Mouse (Mus musculus): ENCODE measurements around the gene Prf1.

Gene Prf1

GRCm38 (mm10) chr10:61290016-61290415 is 7.6 kb upstream of the Prf1 start:
- no peak for DNase-seq (ENCODE audit: low read depth, low spot score)

DNA sequence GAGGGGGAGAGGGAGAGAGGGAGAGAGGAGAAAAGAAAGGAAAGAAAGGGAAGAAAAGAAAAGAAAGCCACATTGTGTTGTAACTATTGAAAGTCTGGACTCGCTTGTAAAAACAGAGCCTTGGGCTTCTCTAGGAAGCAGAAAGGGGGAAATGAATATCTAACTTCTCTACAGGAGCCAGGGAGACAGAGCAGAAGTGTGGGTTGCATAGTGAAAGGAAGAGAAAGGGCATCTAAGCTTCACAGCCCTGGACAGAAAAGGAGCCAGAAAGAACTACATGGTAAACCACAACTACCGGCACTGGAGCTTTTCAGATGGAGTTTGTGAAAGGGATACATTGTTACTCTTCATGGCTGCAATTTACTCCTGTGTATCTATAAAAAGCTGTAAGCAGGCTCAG is 7.2 kb upstream of the Prf1 start:
- DNase-seq (ENCODE audit: low read depth, low spot score), result no peak

DNA sequence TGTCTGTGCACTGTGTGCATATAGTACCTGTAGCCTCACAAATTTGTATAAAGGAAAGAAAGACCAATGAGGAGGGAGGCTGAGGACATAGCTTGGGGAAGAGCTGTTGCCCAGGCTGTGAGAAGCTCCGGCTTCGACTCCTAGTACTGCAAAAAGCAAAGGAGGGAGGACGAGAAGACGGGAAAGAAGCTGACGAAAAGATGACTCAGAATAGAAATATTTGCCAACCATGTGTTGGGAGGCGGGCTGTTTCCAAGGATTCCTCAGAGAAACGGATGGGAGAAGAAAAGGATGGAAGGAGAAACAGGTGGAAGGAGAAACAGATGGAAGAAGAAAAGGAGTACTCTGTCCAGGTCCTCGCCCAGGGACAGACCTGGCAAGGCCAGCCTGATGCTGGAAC is 3.4 kb upstream of the Prf1 start:
- no peak for DNase-seq (ENCODE audit: low read depth, low spot score)

- DNase-seq (ENCODE audit: low read depth, low spot score), result no peak
Observed at GRCm38 (mm10) chr10:61296713-61297445, 754 bp upstream of the Prf1 start.

DNA sequence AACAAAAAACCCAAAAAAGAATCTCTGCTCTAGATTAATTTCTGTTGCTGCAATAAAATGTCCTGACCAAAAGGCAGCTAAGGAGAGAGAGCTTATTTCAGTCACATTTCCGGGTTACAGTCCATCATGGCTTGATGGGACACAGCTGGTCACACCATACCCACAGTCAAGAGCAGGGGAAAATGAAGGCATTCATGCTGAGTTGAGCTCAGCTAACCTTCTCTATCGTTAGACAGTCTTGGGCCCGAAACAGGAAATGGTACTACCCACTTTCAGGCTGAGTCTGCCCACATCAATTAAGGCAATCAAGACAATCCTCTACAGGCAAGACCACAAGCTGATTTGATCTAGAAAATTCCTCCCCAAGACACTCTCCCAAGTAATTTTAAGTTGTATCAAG is 3.4 kb downstream of the Prf1 start:
- no peak for DNase-seq (ENCODE audit: low read depth, low spot score)

DNA sequence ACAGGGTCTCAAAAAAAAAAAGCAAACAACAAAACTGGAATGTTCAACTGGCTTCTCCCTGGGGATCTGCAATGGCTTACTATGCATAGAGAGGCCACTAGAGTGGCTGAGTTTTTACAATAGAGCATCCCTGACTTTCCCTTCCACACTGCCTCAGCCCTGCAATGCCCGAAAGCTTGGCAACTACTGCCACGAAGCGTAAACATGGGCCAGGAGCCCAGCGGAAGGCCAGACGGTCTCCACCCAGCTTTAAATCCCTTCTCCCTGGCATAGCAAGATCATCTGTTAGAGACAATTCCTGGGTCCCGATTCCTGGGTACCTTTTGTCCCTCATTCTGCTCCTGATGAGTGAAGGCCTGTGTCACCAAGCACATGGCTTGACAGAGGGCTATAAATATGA is 6.4 kb downstream of the Prf1 start:
- DNase-seq (ENCODE audit: low read depth, low spot score), result no peak

DNA sequence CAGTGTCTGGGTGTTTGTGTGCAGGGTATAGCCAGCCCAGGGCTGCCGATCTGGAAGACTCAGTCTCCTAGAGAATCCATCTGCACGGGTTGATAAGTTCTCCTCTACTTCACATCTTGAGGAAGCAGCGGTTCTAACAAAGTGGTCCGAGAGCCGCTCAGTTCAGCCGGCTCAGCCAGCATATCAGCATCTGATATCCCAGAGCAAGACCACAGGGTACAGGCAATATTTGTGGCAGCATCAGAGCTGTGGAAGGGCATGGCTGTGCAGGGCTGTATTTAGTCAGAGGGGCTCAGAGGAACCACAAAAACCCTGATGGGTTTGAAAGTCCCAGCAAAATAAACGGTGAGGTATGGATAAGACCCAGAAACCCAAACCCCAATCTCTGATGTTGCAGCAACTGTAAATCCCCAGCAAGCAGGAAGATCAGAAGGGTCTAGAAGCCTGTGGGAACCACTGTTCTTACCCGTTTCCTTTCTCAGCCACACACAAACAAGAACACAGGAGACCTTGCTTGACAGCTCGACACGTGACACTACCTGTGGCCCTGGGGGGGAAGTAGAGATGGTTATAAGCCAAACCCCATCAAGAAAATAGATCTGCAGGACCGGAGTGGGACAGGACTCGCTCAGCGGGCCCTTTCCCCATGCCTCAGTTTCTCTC is 8.4 kb downstream of the Prf1 start:
- no peak for DNase-seq (ENCODE audit: low read depth, low spot score)

DNA sequence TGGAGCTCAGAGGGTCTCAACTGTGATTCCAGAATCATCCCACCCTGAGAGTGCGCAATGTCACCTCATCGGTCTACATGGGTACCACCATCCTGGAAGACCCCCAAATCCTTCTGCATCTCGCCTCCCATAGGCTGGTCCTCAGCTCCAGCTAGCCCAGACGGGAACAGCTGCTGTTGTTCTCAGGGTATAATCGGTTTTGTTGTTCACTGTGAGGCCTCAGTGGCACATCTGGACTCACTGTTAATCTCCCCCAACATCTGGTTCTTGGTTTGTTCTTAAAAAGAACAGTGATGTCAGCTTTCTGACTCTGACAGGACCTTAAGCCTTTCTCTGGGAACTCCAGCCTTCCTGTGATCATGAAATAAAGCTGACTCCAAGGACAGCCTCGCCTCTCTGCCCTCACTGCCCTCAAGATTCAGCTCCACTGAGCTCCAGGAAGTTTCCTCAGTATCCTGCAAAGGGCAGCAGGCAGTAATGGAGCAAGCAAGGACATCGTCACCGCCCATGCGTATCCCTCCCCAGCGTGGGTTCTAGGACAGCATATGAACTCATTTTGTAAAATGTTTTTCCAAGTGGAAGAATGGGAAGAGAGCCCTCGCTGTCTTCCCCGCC is 11.2 kb downstream of the Prf1 start:
- no peak for DNase-seq (ENCODE audit: low read depth, low spot score)

DNA sequence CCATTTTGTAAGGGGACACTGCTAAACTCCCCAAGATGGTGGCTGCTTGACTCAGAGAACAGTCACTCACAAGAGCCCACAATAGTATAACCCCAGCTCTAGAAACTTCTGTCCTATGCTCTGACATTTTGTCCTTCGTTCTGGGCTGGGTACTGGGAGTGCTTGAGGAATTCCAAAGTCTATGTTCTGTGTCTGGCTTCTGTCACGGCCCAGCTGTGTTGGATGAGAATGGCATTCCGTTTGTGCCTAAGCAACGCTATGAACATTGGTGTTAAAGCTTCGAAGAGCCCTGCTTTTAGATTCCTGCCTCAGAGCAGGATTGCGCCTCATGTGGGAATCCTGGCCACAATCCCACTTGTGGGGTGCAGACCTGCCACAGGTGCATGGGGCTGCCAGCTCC is 14.5 kb downstream of the Prf1 start:
- no peak for DNase-seq (ENCODE audit: low read depth, low spot score)

DNA sequence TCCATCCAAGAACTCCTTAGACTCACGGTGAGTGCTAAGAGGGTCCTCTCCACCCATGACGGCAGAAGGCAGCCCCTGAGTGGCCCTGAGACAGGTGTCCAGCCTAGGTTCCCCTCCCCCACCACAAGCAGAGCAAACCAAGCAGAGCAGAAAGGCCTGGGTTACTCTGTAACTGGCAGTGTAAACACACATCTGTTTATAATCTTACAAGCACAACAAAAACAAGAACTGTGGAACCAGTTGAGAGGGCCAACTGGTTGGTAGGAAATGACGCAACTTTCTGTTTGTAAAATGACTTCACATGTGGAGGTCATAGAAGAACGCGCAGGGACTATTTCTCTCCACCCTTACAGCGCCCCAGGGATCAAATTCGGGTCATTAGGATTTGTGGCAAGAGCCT is 15.1 kb downstream of the Prf1 start:
- DNase-seq (ENCODE audit: low read depth, low spot score), result no peak

- DNase-seq (ENCODE audit: low read depth, low spot score), result no peak
Observed at GRCm38 (mm10) chr10:61313750-61314149, 16.1 kb downstream of the Prf1 start.

GRCm38 (mm10) chr10:61315324-61315880 is 17.8 kb downstream of the Prf1 start:
- DNase-seq (ENCODE audit: low read depth, low spot score), result no peak

GRCm38 (mm10) chr10:61318527-61318926 is 20.9 kb downstream of the Prf1 start:
- DNase-seq (ENCODE audit: low read depth, low spot score), result no peak

- DNase-seq (ENCODE audit: low read depth, low spot score), result no peak
Observed at GRCm38 (mm10) chr10:61324717-61325116, 27.1 kb downstream of the Prf1 start.

DNA sequence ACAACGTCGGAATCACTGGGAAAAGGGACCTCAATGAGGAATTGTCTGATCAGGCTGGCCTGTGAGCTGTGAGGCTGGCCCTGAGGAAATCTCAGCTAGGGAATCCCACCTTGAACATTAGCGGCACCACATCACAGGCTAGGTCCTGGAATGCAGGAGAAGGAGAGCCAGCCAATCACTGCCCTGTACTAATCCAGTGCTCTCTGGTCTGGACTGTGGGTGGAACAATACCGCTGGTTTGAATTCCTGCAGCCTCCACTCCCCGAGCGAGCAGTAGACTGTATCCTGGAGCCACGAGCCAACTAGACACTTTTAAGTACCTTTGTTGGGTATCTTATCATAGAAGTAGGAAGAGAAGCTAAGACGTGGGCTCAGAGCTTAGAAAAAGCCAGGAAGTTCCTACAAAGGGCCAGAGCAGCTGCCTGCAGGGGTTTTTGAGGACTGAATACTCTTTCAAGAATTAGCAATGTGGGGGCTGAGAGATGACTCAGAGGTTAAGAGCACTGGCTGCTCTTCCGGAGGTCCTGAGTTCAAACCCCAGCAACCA is 28.2 kb downstream of the Prf1 start:
- no peak for DNase-seq (ENCODE audit: low read depth, low spot score)

DNA sequence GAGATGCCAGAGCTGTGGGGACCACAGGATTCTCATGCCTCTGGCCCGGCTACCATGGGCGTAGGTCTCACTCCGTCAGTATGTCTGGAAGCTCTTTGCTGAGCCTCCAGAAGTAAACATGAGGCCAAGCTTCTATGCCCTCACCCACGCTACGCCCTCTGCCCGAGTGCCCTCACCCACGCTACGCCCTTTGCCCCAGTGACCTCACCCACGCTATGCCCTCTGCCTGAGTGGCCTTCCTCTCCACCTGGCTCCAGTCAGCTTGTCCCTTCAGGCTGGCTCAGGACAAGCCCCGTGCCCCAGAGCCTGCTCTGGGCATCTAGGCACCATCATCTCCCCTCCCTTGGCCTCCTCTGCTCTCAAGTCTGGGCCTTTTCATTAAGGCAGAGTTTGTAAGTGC is 29.9 kb downstream of the Prf1 start:
- DNase-seq (ENCODE audit: low read depth, low spot score), result no peak

DNA sequence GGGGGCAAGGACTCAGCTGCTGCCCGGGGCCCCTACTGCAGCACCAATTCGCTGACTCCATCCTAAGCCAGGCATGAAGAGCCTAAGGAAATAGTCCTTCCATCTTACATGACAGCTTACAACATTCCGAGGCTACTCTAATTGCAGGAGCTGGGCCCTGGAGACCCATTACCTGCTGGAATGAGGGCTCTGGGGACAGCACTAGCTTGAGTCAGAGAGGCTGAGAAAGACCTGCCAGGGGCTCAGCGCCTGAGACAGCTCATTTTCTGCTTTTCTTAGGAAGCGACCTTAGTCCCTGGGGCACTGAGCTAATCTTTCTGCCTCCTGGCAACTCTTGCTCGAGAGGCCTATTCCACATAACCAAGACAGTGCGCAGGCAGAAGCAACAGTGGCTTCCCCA is 31.3 kb downstream of the Prf1 start:
- no peak for DNase-seq (ENCODE audit: low read depth, low spot score)

- peak; percentile 40 for DNase-seq (ENCODE audit: low read depth, low spot score)
Observed at GRCm38 (mm10) chr10:61331046-61331445, 33.4 kb downstream of the Prf1 start.

DNA sequence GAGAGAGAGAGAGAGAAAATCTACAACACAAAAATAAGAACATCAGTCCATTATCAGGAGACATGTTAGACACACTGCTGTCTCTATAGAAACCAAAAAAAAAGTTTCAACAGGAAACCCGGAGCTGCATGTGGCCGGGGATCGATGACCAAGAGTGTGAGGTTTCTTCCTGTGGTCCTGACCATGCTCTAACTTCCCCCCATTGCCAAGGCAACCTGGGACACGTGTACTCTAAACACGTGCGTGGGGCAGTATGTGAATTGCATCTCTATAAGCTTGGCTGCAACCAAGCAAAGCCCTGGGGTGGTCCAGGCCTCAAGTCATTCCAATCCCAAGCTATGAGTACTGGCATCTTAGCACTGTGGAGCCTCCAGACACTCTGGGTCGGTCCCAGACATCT is 36.9 kb downstream of the Prf1 start:
- no peak for DNase-seq (ENCODE audit: low read depth, low spot score)

DNA sequence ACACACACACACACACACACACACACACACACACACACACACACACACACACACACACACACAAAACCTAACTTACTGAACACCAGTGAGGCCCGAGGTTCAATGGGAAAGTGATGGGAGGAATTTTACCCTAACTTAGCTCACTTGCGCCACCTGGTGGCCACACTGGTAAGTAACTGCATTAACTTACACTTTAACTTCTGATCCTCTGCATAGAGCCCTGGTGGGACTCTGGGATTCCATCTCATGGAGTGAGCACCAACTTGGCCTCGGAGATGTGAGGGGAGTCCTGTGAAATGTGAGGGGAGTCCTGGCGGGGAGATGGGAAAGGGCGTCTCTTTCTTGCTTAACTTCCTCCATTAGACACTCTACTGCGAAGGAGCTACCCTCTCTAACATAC is 38.5 kb downstream of the Prf1 start:
- peak; percentile 36 for DNase-seq (ENCODE audit: low read depth, low spot score)

DNA sequence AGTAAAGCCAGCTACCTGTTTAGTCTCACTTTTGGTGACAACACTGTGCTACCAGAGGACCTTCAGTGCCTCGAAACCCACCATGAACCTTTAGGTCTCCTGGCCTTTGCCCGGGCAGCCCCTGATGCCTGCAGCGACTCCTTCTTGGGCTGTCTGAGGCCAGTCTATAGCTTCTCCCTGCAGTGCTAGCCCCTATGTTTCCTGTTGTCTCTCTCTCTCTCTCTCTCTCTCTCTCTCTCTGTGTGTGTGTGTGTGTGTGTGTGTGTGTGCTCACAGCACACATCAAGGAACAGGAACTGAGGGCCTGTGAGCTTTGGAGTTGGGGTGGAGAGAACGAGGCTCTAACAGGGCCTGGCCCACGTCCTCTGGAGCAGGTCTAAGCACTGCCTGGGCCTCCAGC is 39.0 kb downstream of the Prf1 start:
- DNase-seq (ENCODE audit: low read depth, low spot score), result no peak

DNA sequence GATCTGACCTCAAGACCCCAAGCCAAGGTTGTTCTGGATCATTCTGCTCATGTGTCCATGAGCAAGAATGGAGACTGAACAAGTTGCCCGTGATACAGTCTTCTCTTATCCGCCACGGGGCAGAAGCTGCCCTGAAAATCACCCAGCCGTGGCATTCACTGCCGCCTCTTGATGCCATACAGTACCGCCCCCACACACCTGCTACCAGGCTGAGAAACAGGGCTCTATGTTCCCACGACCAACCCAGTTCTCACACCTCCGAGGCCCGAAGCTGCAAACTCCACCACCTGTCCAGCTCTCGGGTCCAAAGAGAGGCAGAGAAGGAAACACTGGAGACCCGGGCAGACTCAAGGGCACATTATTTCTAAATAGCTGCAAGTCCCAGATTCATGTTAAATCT is 40.0 kb downstream of the Prf1 start:
- no peak for DNase-seq (ENCODE audit: low read depth, low spot score)

GRCm38 (mm10) chr10:61339216-61339615 is 41.6 kb downstream of the Prf1 start:
- DNase-seq (ENCODE audit: low read depth, low spot score), result no peak
